Mouse (Mus musculus): ENCODE results near the gene Prmt1. TPM values are rescaled to one million over a fixed set of nuclear protein-coding genes. Genes with fewer than 3 reads are reported as not detected.

Gene Prmt1
- polyA plus RNA-seq, 1 experiment from 2014 or later, result 258 TPM

GRCm38 (mm10) chr7:44953561-44953960 is 32.8 kb downstream of the Prmt1 start:
- no peak overlapping the region for H3K4me3 ChIP-seq (ENCODE audit: low read length)
- ATAC-seq (ENCODE audit: low FRiP score, low TSS enrichment), result no peak
- peaks cover 18% of the 10 kb centered on the region for H3K27me3 ChIP-seq (ENCODE audit: control insufficient read depth, insufficient read depth, low read length)
- H3K4me2 ChIP-seq (replicated peaks; ENCODE audit: low read depth, low read length), result no peak overlapping the region
- H3K9me3 ChIP-seq (ENCODE audit: control insufficient read depth, low read length), result no peaks in the 10 kb centered on the region
- H3K4me1 ChIP-seq (ENCODE audit: control insufficient read depth, insufficient read depth, low read length), result peaks cover 8% of the 10 kb centered on the region
- H3K9ac ChIP-seq (ENCODE audit: low read depth, low read length), result no peak overlapping the region
- H3K27ac ChIP-seq (ENCODE audit: low read depth, low read length), result no peak overlapping the region
- no peaks in the 10 kb centered on the region for H3K36me3 ChIP-seq (ENCODE audit: control insufficient read depth, insufficient read depth, low read length)
- WGBS, result 55% methylated on average over 14 of the region's 14 CpGs

DNA sequence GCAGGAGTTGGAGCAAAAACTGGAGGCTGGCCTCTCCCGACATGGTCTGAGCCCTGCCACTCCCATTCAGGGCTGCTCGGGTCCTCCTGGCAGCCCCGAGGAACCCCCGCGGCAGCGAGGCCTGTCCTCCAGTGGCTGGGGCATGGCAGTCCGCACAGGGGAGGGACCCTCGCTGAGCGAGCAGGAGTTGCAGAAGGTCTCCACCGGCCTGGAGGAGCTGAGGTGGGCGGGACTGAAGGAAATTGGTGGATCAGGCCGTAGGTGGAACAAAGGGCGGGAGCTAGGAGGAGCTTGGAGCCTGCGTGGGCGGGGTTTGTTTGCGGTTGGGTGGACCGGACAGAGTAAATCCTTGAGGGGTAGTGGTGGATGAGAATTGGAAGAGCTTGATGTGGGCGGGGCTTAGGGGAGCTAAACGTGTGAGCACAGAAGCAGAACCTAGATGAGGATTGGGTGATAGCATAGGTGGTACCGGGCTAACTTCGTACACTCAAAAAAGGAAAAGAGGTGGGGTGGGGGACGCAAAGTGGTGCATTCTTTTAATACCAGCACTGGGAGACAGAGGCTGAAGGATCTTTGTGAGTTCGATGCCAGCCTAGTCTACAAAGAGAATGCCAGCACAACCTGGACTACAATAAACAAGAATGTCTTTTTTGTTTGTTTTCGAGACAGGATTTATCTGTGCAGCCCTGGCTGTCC is 33.6 kb downstream of the Prmt1 start:
- Histone ChIP-seq H3K4me3 (ENCODE audit: low read length) (peak overlapping the region; percentile 52), H3K27ac (ENCODE audit: low read depth, low read length) (peak overlapping the region; percentile 56; the same call in 1 of the 2 replicates), H3K4me1 (ENCODE audit: control insufficient read depth, insufficient read depth, low read length) (peaks cover 8% of the 10 kb centered on the region), H3K9ac (ENCODE audit: low read depth, low read length) (peak overlapping the region; percentile 68), H3K9me3 (ENCODE audit: control insufficient read depth, low read length) (no peaks in the 10 kb centered on the region), H3K4me2 (replicated peaks; ENCODE audit: low read depth, low read length) (peak overlapping the region; percentile 98), H3K27me3 (ENCODE audit: control insufficient read depth, insufficient read depth, low read length) (peaks cover 18% of the 10 kb centered on the region), H3K36me3 (ENCODE audit: control insufficient read depth, insufficient read depth, low read length) (no peaks in the 10 kb centered on the region)
- 7% methylated on average over 24 of the region's 24 CpGs for WGBS
- peak; percentile 92 for ATAC-seq (ENCODE audit: low FRiP score, low TSS enrichment)

- peak overlapping the region; percentile 68 for H3K9ac ChIP-seq (ENCODE audit: low read depth, low read length)
- ATAC-seq (ENCODE audit: low FRiP score, low TSS enrichment), result peak; percentile 86
- H3K36me3 ChIP-seq (ENCODE audit: control insufficient read depth, insufficient read depth, low read length), result no peaks in the 10 kb centered on the region
- peaks cover 18% of the 10 kb centered on the region for H3K27me3 ChIP-seq (ENCODE audit: control insufficient read depth, insufficient read depth, low read length)
- WGBS, result 0% methylated on average over 10 of the region's 10 CpGs
- H3K4me1 ChIP-seq (ENCODE audit: control insufficient read depth, insufficient read depth, low read length), result peaks cover 8% of the 10 kb centered on the region
- H3K4me3 ChIP-seq (ENCODE audit: low read length), result peak overlapping the region; percentile 52
- peak overlapping the region; percentile 98 for H3K4me2 ChIP-seq (replicated peaks; ENCODE audit: low read depth, low read length)
- H3K27ac ChIP-seq (ENCODE audit: low read depth, low read length), result peak overlapping the region; percentile 56; the same call in 1 of the 2 replicates
- no peaks in the 10 kb centered on the region for H3K9me3 ChIP-seq (ENCODE audit: control insufficient read depth, low read length)
Measured at GRCm38 (mm10) chr7:44951960-44952359, 34.4 kb downstream of the Prmt1 start.

DNA sequence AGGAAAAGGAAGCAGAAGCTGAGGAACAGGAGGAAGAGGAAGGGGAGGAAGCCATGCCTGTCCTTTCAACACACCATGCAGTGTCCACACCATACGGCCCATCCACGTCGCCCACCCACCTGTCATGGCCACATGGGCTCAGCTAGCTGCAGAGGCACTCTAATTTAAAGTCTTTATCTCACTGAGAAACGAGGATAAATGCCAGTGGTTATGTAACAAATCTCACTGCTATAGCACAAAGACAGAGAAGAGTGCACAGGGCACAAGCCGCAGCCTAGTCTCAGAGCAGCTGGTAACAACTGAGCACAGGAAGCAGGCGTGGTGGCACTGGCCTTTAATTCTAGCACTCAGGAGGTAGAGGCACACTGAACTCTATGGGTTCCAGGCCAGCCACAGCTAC is 36.4 kb downstream of the Prmt1 start:
- Histone ChIP-seq H3K27ac (ENCODE audit: low read depth, low read length) (no peak overlapping the region), H3K4me2 (replicated peaks; ENCODE audit: low read depth, low read length) (no peak overlapping the region), H3K4me3 (ENCODE audit: low read length) (no peak overlapping the region; the same call in 1 of the 2 replicates), H3K27me3 (ENCODE audit: control insufficient read depth, insufficient read depth, low read length) (peaks cover 18% of the 10 kb centered on the region), H3K9ac (ENCODE audit: low read depth, low read length) (no peak overlapping the region), H3K9me3 (ENCODE audit: control insufficient read depth, low read length) (no peaks in the 10 kb centered on the region), H3K4me1 (ENCODE audit: control insufficient read depth, insufficient read depth, low read length) (peaks cover 8% of the 10 kb centered on the region), H3K36me3 (ENCODE audit: control insufficient read depth, insufficient read depth, low read length) (no peaks in the 10 kb centered on the region)
- 76% methylated on average over 6 of the region's 6 CpGs for WGBS
- no peak for ATAC-seq (ENCODE audit: low FRiP score, low TSS enrichment)

- no peak within 1 kb of the TSS for H3K4me2 ChIP-seq (replicated peaks; ENCODE audit: low read depth, low read length)
- no peak within 1 kb of the TSS for H3K9ac ChIP-seq (ENCODE audit: low read depth, low read length)
- no peaks in the 10 kb centered on the region for H3K36me3 ChIP-seq (ENCODE audit: control insufficient read depth, insufficient read depth, low read length)
- no peaks in the 10 kb centered on the region for H3K27me3 ChIP-seq (ENCODE audit: control insufficient read depth, insufficient read depth, low read length)
- no peak within 1 kb of the TSS for H3K4me3 ChIP-seq (ENCODE audit: low read length)
- no peak within 1 kb of the TSS for H3K27ac ChIP-seq (ENCODE audit: low read depth, low read length)
- ATAC-seq (ENCODE audit: low FRiP score, low TSS enrichment), result no peak
- 74% methylated on average over 7 of the region's 7 CpGs for WGBS
- H3K9me3 ChIP-seq (ENCODE audit: control insufficient read depth, low read length), result no peaks in the 10 kb centered on the region
- H3K4me1 ChIP-seq (ENCODE audit: control insufficient read depth, insufficient read depth, low read length), result no peaks in the 10 kb centered on the region
Measured at GRCm38 (mm10) chr7:44942904-44943303, 43.5 kb downstream of the Prmt1 start, which contains the start of gene Tsks. Gene Tsks, plus strand, starts transcription at chr7:44943204.

DNA sequence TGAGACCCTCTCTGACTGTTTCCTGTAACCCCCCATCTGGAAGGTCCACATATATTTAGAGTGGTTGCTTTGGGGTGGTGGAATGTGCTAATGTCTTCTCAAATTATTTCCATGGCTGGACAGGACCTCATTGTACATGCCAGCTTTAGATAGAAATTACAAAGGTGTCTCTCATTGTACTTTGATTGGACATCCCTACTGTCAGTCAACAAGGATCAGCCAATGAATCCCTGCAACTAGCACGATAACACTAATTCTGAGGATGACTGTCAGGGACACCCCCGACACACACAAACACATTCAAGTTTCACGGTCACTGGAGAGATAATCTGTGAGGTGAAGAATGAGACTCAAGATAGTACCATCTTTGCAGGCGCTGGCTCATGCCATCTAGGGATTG is 47.7 kb downstream of the Prmt1 start:
- no peak overlapping the region for H3K27ac ChIP-seq (ENCODE audit: low read depth, low read length)
- 93% methylated on average over 4 of the region's 4 CpGs for WGBS
- H3K4me2 ChIP-seq (replicated peaks; ENCODE audit: low read depth, low read length), result no peak overlapping the region
- H3K4me1 ChIP-seq (ENCODE audit: control insufficient read depth, insufficient read depth, low read length), result no peaks in the 10 kb centered on the region
- H3K27me3 ChIP-seq (ENCODE audit: control insufficient read depth, insufficient read depth, low read length), result no peaks in the 10 kb centered on the region
- H3K9me3 ChIP-seq (ENCODE audit: control insufficient read depth, low read length), result peaks cover 5% of the 10 kb centered on the region; the same call in 1 of the 2 replicates
- H3K4me3 ChIP-seq (ENCODE audit: low read length), result no peak overlapping the region
- H3K9ac ChIP-seq (ENCODE audit: low read depth, low read length), result no peak overlapping the region
- ATAC-seq (ENCODE audit: low FRiP score, low TSS enrichment), result no peak
- H3K36me3 ChIP-seq (ENCODE audit: control insufficient read depth, insufficient read depth, low read length), result no peaks in the 10 kb centered on the region

DNA sequence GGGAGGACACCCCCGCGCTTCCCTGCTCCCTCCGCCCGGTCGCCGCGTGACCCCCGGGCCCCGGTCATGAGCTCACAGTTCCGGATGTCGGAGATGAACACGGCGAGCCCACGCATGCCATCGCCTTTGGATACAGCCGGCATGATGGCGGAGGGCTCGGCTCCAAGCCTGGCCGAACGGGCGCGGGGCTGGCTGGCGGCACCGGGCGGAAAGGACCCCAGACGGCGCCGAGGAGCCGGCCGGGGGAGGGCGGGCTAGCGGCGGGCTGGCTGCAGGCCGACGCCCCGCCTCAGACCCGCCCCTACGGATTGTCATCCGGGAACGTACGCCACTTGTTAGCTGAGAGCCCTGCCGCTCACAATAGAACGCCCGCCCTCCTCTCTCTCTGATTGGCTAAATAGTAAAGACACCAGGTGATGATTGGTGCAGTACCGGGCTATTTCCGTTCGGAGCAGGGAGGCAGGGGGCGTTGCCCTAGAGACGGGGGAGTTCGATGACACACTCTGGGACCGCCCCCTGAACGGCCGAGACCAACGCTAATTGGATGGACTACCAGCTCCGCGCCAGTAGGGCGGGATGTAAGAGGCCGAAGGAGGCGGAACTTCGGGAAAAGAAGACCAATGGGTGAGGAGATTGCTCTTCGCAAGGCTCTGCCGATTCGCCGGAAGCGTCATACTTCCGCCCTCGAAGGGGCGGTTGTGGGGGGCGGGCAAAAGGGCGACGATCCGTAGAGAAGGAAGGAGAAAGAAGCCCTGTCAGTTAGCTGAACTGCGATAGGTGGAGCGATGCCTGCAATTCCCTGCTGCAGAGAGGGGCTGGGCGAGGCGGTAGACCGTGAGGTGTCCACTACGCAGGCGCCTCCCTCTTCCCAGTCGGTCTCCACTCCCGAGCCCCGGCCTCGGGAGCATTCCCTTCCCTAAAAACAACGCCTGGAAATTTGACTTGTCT is 56.9 kb downstream of the Prmt1 start, which contains the start of gene Ap2a1:
TSS of gene Ap2a1 (minus strand) at position 293 of the 948 bp plus-strand sequence.
- peak; percentile 99 for ATAC-seq (ENCODE audit: low FRiP score, low TSS enrichment)
- no peaks in the 10 kb centered on the region for H3K9me3 ChIP-seq (ENCODE audit: control insufficient read depth, low read length)
- H3K4me1 ChIP-seq (ENCODE audit: control insufficient read depth, insufficient read depth, low read length), result peaks cover 14% of the 10 kb centered on the region
- H3K4me2 ChIP-seq (replicated peaks; ENCODE audit: low read depth, low read length), result peak within 1 kb of the TSS; percentile 65
- peak within 1 kb of the TSS; percentile 92 for H3K27ac ChIP-seq (ENCODE audit: low read depth, low read length)
- peak within 1 kb of the TSS; percentile 98 for H3K4me3 ChIP-seq (ENCODE audit: low read length)
- WGBS, result under 1% methylated on average over 84 of the region's 84 CpGs
- H3K36me3 ChIP-seq (ENCODE audit: control insufficient read depth, insufficient read depth, low read length), result peaks cover 7% of the 10 kb centered on the region; the same call in 1 of the 2 replicates
- peak within 1 kb of the TSS; percentile 91 for H3K9ac ChIP-seq (ENCODE audit: low read depth, low read length)
- no peaks in the 10 kb centered on the region for H3K27me3 ChIP-seq (ENCODE audit: control insufficient read depth, insufficient read depth, low read length)

GRCm38 (mm10) chr7:44928570-44928969 is 57.8 kb downstream of the Prmt1 start:
- Histone ChIP-seq H3K36me3 (ENCODE audit: control insufficient read depth, insufficient read depth, low read length) (peaks cover 15% of the 10 kb centered on the region; the same call in 1 of the 2 replicates), H3K9ac (ENCODE audit: low read depth, low read length) (peak overlapping the region; percentile 91), H3K9me3 (ENCODE audit: control insufficient read depth, low read length) (no peaks in the 10 kb centered on the region), H3K4me3 (ENCODE audit: low read length) (peak overlapping the region; percentile 98), H3K4me1 (ENCODE audit: control insufficient read depth, insufficient read depth, low read length) (peaks cover 14% of the 10 kb centered on the region), H3K4me2 (replicated peaks; ENCODE audit: low read depth, low read length) (peak overlapping the region; percentile 65), H3K27ac (ENCODE audit: low read depth, low read length) (no peak overlapping the region; the same call in 1 of the 2 replicates), H3K27me3 (ENCODE audit: control insufficient read depth, insufficient read depth, low read length) (no peaks in the 10 kb centered on the region)
- ATAC-seq (ENCODE audit: low FRiP score, low TSS enrichment), result no peak
- 4% methylated on average over 1 of the region's 1 CpGs for WGBS

Measured in kidney, embryonic 14.5 days (tissue).